Mouse (Mus musculus) heart, embryonic 15.5 days (tissue): ENCODE results near the gene Syngap1. TPM values are rescaled to one million over a fixed set of nuclear protein-coding genes. Genes with fewer than 3 reads are reported as not detected.
"Not testable (repeated sequence)": the region's sequence is repeated elsewhere in the genome, so short reads cannot be mapped to it uniquely, and the experiment has no call there.

ENCODE experiments used
- ATAC-seq: fragments of 200-750 bp; cut with Nextera tagmentation; replicated peaks from 2 replicates; pipeline ENCODE4 v1.8.0; 2017; ENCODE audit warnings: low read depth, moderate TSS enrichment; ENCODE audit not compliant: insufficient number of reproducible peaks, insufficient read depth, low FRiP score
- H3K27ac ChIP-seq: fragments of 300-500 bp; sonication (generic); 2 replicates; pipeline ENCODE4 v1.5.1; 2015; ENCODE audit warnings: mild to moderate bottlenecking, inconsistent platforms
- H3K27me3 ChIP-seq: fragments of 300-500 bp; sonication (generic); 2 replicates; pipeline ENCODE4 v1.6.1; 2015; ENCODE audit warnings: inconsistent platforms
- H3K36me3 ChIP-seq: fragments of 300-500 bp; sonication (generic); 2 replicates; pipeline ENCODE4 v1.6.1; 2015; ENCODE audit warnings: mild to moderate bottlenecking, inconsistent platforms
- H3K4me1 ChIP-seq: fragments of 300-500 bp; sonication (generic); replicated peaks from 2 replicates; pipeline ENCODE4 v1.6.1; 2015; ENCODE audit warnings: inconsistent platforms
- H3K4me2 ChIP-seq: fragments of 300-500 bp; sonication (generic); 2 replicates; pipeline ENCODE4 v1.6.1; 2015; ENCODE audit warnings: inconsistent platforms, mild to moderate bottlenecking, moderate library complexity
- H3K4me3 ChIP-seq: fragments of 300-500 bp; sonication (generic); 2 replicates; pipeline ENCODE4 v1.5.1; 2015; ENCODE audit warnings: mild to moderate bottlenecking, inconsistent platforms
- H3K9ac ChIP-seq: fragments of 300-500 bp; sonication (generic); 2 replicates; pipeline ENCODE4 v1.6.1; 2015; ENCODE audit warnings: mild to moderate bottlenecking, inconsistent platforms
- H3K9me3 ChIP-seq: fragments of 300-500 bp; sonication (generic); replicated peaks from 2 replicates; pipeline ENCODE4 v1.6.1; 2016; ENCODE audit warnings: inconsistent platforms
- WGBS: fragments of 180-500 bp; shearing (Covaris S2); methylation state at CpG from one replicate; pipeline ENCODE4 v1.1.7; 2015; ENCODE audit warnings: mixed read lengths; 5-methylcytosine and 5-hydroxymethylcytosine counted together
- polyA plus RNA-seq: library from polyadenylated mRNA; unstranded; fragments of >200 nt; fragmentation: Nextera tagmentation; extraction: Ambion mirVana; gene quantifications from 2 replicates; pipeline ENCODE4 v1.2.1, GENCODE M21; 2015

Gene Syngap1
- polyA plus RNA-seq, 1 experiment from 2014 or later = 0.60 TPM

DNA sequence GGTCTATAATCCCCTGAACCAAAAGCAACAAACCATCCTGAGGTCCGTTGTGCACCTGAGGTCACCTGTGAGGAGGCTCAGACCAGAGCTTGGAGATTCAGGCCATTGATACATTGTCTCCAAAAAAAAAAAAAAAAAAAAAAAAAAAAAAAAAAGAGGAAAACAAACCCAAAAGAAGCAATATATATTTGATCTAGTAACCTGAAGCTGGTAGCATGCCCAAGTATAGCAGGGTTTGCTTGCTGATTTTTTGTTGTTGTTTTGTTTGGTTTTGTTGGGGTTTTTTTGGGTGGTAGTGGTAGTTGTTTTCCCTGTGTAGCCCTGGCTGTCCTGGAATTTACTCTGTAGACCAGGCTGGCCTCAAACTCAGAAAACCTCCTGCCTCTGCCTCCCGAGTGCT lies 22.7 kb upstream of the Syngap1 start:
- ATAC-seq = no peak
- 62% methylated on average over 2 of the region's 2 CpGs for WGBS
- no peak overlapping the region for H3K9ac ChIP-seq

DNA sequence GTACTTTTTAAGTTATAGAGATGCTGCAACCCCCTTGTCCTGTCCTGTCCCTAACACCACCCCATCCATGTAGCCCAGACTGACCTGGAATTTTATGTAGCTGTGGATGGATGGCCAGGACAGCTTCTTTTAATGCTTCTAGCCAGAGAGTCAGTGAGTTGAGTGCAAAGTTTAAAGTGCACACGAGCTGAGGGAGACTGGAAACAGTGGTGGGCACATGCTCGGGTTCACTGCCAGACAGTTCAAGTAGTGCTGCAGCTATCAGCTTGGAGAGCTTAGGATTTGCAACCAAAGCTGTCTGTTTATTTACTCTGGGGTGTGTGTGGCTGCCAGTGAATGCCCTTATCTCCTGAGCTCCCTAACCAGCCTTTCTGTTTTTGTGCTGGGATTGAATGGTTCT lies 21.5 kb upstream of the Syngap1 start:
- WGBS = 46% methylated on average over 2 of the region's 2 CpGs
- not testable (repeated sequence) for H3K9me3 ChIP-seq, H3K4me2 ChIP-seq, H3K4me3 ChIP-seq, H3K27ac ChIP-seq, H3K27me3 ChIP-seq, ATAC-seq, H3K9ac ChIP-seq
- Histone ChIP-seq H3K36me3 (peaks cover 16% of the 10 kb centered on the region; the same call in 1 of the 2 replicates), H3K4me1 (peaks cover 14% of the 10 kb centered on the region)

More for the DNA sequence above, 22.7 kb upstream of the Syngap1 start:
- H3K36me3 ChIP-seq = peaks cover 11% of the 10 kb centered on the region; the same call in 1 of the 2 replicates
- H3K27ac ChIP-seq = no peak overlapping the region
- no peaks in the 10 kb centered on the region for H3K9me3 ChIP-seq
- H3K4me3 ChIP-seq = peak overlapping the region; percentile 67
- H3K27me3 ChIP-seq = no peaks in the 10 kb centered on the region
- peaks cover 14% of the 10 kb centered on the region for H3K4me1 ChIP-seq
- H3K4me2 ChIP-seq = peak overlapping the region; percentile 69

DNA sequence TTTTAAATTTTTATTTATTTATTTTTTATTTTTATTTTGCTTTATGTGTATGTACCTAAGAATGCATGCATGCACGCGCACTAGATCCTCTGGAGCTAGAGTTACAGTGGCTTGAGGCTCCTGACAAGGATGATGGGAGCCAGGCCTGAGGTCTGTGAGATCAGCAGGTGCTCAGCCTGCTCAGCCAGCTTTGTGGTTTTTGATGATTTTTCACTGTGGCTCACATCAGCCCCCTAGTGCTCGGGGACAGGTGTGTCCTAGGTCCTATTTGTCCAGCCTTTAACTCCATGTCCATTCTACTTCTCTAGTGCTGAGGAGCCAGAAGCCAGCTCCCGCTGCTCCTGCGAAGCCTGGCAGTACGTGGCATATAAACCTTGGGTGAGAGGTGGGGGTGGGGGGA lies 18.7 kb upstream of the Syngap1 start:
- not testable (repeated sequence) for ATAC-seq, H3K27ac ChIP-seq, H3K27me3 ChIP-seq, H3K4me2 ChIP-seq, H3K9ac ChIP-seq, H3K4me3 ChIP-seq, H3K9me3 ChIP-seq
- Histone ChIP-seq H3K36me3 (peaks cover 38% of the 10 kb centered on the region), H3K4me1 (peaks cover 14% of the 10 kb centered on the region)
- WGBS = 90% methylated on average over 6 of the region's 6 CpGs

DNA sequence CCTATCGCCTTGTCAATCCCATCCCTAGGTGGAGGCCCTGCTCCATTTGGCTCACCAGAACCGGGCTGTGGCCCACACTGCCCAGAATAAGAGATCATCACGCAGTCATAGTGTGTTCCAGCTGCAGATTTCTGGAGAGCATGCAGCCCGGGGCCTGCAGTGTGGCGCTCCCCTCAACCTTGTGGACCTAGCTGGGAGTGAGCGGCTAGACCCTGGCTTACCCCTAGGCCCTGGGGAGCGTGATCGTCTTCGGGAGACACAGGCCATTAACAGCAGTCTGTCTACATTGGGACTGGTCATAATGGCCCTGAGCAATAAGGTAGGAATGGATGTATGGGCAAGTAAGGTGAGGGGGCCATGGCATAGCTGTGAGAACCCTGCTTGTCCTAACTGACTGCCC lies 15.6 kb upstream of the Syngap1 start:
- not testable (repeated sequence) for H3K27ac ChIP-seq, H3K9ac ChIP-seq, H3K27me3 ChIP-seq, H3K9me3 ChIP-seq, H3K4me3 ChIP-seq, ATAC-seq, H3K4me1 ChIP-seq, H3K4me2 ChIP-seq
- peaks cover 58% of the 10 kb centered on the region for H3K36me3 ChIP-seq
- 93% methylated on average over 9 of the region's 9 CpGs for WGBS

DNA sequence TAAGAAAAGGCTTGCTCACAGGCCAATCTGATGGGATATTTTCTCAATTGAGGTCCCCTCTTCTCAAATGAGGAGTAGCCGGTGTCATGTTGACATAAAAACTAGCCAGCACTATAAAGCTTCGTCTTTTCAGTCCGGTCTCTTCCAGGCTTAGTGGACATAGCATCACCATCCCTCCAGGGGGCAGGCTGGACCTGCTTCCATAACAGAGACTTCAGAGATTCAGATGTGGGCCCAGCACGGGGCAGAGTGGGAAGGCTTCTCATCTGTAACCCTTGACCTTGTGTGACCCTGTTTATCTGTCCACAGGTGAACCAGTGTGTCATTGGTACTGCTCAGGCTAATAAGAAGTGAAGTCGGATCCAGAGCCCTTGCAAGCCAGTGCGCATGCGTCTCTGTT lies 9.3 kb upstream of the Syngap1 start:
- not testable (repeated sequence) for H3K27me3 ChIP-seq, H3K9me3 ChIP-seq, H3K4me2 ChIP-seq, H3K4me3 ChIP-seq, H3K27ac ChIP-seq, H3K9ac ChIP-seq, ATAC-seq
- 66% methylated on average over 7 of the region's 7 CpGs for WGBS
- Histone ChIP-seq H3K4me1 (peaks cover 20% of the 10 kb centered on the region), H3K36me3 (peaks cover 51% of the 10 kb centered on the region)

DNA sequence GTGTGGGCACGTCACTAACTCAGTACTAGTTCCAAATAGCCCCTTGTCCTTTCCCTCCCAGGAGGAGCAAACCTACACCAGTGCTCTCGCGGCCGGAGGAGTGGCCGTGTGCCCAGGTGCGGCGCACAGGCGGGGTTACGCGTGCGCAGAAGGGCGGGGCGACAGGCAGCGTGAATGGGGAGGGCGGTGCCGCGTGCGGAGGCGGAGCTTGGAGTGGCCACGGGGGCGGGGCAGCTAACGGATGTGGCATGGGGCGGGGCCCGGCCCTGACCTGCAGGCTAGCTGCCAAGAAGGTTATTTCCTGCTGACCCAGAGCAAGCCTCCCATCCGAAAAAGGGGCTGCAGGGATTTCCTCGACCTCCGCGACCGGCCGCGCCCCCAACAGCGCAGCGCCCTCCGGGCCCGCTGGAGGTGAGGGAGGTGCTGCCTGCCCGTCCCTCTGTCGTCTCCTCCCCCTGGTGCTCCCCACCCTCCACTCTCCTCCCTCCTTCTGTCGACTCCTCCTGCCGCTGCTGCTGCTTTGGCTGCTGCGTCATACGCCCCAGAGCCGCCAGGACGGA lies 8.1 kb upstream of the Syngap1 start, which contains the start of gene Phf1:
Phf1 (plus strand) TSS at position 214 of the 560 bp plus-strand sequence.
- Histone ChIP-seq H3K27ac (peak within 1 kb of the TSS; percentile 92), H3K4me1 (peaks cover 27% of the 10 kb centered on the region), H3K4me3 (peak within 1 kb of the TSS; percentile 71), H3K36me3 (peaks cover 51% of the 10 kb centered on the region), H3K4me2 (peak within 1 kb of the TSS; percentile 92), H3K9ac (peak within 1 kb of the TSS; percentile 82), H3K9me3 (no peaks in the 10 kb centered on the region), H3K27me3 (no peaks in the 10 kb centered on the region)
- ATAC-seq = peak; percentile 86
- 0% methylated on average over 42 of the region's 43 CpGs for WGBS

DNA sequence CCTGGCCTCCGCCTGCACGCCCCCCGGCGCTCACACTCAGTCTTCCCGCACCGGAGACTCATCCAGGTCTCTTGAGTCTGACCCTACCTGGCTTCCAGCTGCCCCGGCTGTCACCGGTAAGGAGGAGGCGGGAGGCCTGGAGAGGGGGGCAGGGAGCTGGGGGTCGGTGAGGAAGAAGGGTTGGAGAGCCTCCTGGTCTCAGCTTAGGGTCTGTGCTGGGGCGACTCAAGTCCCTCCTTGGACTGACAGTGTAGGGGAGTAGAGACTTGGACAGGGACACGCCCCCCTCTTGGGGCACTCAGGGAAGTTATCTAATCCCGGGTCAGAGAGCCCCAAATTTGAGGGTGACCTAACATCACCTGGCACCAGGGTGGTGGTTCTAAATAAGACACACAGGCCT lies 7.6 kb upstream of the Syngap1 start:
- Histone ChIP-seq H3K4me2 (peak overlapping the region; percentile 92), H3K27ac (peak overlapping the region; percentile 92), H3K4me3 (peak overlapping the region; percentile 71), H3K4me1 (peaks cover 32% of the 10 kb centered on the region), H3K9me3 (no peaks in the 10 kb centered on the region), H3K27me3 (no peaks in the 10 kb centered on the region), H3K36me3 (peaks cover 51% of the 10 kb centered on the region), H3K9ac (peak overlapping the region; percentile 82)
- ATAC-seq = peak; percentile 20
- 5% methylated on average over 13 of the region's 13 CpGs for WGBS

DNA sequence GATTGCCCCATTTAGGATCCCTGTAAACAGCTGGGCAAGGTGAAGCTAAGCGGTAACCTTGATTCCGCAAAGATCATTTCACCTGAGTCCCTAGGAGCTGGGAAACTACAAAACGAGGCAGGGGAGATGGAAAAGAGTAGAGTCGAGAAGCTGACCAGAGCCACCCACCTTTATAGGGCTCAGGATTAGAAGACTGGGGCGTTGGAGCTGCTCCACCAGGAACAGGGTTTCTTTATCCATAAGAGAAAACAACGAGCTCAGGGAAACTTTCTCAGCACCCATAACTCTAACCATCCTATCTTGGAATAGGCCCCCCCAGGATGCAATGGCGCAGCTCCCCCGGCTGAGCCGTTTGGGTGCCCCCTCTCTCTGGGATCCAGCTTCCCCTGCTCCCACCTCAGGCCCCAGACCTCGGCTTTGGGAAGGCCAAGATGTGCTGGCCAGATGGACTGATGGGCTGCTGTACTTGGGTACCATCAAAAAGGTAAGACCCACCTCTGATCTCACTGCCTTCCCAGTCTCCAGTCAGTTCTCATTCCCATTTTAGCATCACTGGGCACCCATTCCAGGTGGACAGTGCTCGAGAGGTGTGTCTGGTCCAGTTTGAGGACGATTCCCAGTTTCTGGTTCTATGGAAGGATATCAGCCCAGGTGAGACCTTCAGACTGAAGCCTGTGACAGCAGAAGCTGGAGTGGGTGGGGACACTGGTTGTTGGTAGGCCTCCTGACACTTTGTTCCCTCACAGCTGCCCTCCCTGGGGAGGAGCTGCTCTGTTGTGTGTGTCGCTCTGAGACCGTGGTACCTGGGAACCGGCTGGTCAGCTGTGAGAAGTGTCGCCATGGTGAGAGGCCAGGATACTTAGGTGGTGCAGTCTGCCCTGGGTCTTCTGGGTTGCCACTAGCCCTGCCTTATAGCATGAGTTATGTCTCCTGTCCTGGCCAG lies 6.9 kb upstream of the Syngap1 start:
- peak overlapping the region; percentile 92 for H3K4me2 ChIP-seq
- H3K4me3 ChIP-seq = peak overlapping the region; percentile 71
- peaks cover 45% of the 10 kb centered on the region for H3K36me3 ChIP-seq
- peak overlapping the region; percentile 82 for H3K9ac ChIP-seq
- no peak for ATAC-seq
- H3K27ac ChIP-seq = no peak overlapping the region
- H3K9me3 ChIP-seq = no peaks in the 10 kb centered on the region
- WGBS = 76% methylated on average over 16 of the region's 16 CpGs
- H3K4me1 ChIP-seq = peaks cover 37% of the 10 kb centered on the region
- H3K27me3 ChIP-seq = no peaks in the 10 kb centered on the region

DNA sequence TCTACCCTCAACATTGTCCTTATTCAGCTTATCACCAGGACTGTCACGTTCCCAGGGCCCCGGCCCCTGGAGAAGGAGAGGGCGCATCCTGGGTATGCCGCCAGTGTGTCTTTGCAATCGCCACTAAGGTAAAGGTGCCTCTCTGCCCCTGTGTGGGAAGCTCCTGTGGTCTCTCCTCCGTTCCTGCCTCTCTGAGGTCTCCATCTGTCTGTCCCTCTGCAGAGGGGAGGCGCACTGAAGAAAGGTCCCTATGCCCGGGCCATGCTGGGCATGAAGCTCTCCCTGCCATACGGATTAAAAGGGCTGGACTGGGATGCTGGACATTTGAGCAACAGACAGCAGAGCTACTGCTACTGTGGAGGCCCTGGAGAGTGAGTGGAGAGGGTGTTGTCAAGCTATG lies 6.0 kb upstream of the Syngap1 start:
- Histone ChIP-seq H3K27me3 (no peaks in the 10 kb centered on the region), H3K9ac (no peak overlapping the region), H3K36me3 (peaks cover 36% of the 10 kb centered on the region), H3K4me2 (no peak overlapping the region), H3K4me3 (no peak overlapping the region), H3K9me3 (no peaks in the 10 kb centered on the region), H3K4me1 (peaks cover 40% of the 10 kb centered on the region), H3K27ac (no peak overlapping the region)
- ATAC-seq = no peak
- 91% methylated on average over 9 of the region's 9 CpGs for WGBS

DNA sequence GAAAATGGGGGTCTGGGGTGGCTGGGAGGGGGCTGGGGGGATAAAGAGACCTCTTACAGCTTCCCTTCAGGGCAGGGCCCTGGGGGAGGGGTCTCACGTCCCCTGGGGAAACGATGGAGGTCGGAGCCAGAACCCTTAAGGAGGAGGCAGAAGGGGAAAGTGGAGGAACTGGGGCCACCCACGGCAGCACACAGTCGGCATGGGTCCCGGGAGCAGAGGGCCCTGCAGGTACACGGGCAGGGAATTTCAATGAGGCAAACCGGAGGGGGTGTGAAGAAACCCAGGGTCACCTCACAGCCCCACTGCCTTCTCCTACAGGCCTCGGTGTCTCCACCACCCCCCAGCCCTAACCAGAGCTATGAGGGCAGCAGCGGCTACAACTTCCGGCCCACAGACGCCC lies 4.6 kb upstream of the Syngap1 start:
- 75% methylated on average over 12 of the region's 12 CpGs for WGBS
- H3K9ac ChIP-seq = no peak overlapping the region
- no peak overlapping the region for H3K4me3 ChIP-seq
- peaks cover 31% of the 10 kb centered on the region for H3K36me3 ChIP-seq
- no peak for ATAC-seq
- no peak overlapping the region for H3K4me2 ChIP-seq
- no peaks in the 10 kb centered on the region for H3K27me3 ChIP-seq
- H3K4me1 ChIP-seq = peaks cover 52% of the 10 kb centered on the region
- no peaks in the 10 kb centered on the region for H3K9me3 ChIP-seq
- H3K27ac ChIP-seq = no peak overlapping the region

DNA sequence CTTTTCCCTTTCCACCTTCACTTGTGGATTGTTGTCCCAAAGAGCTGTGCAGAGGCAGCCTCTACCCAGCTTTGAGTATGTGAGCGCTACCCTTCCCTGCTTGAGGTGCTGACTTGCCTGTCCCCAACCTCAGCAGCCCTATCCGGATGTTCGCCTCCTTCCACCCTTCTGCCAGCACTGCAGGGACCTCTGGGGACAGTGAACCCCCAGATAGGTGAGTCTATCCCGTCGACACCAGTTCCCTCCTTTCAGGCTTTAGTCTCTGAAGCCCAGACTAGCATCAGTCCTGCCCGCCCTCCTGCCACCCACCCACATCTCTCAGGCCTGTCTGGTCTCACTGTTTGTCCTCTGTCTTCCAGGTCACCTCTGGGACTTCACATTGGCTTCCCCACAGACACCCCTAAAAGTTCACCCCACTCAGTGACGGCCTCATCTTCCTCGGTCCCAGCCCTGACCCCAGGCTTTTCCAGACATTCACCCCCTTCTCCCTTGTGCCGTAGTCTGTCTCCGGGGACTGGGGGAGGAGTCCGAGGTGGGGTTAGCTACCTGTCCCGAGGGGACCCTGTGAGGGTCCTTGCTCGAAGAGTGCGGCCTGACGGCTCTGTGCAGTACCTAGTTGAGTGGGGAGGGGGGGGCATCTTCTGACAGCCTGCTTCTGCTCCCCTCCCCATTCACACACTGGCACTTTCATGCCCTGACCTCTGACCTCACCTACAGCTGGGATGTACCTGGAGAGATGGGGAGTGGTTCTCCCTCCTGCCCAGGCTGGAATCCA lies 3.9 kb upstream of the Syngap1 start:
- H3K4me2 ChIP-seq = peak overlapping the region; percentile 89; the same call in 1 of the 2 replicates
- no peak overlapping the region for H3K27ac ChIP-seq
- no peak overlapping the region for H3K4me3 ChIP-seq
- ATAC-seq = no peak
- peaks cover 31% of the 10 kb centered on the region for H3K36me3 ChIP-seq
- no peak overlapping the region for H3K9ac ChIP-seq
- H3K4me1 ChIP-seq = peaks cover 56% of the 10 kb centered on the region
- no peaks in the 10 kb centered on the region for H3K27me3 ChIP-seq
- 83% methylated on average over 15 of the region's 15 CpGs for WGBS
- no peaks in the 10 kb centered on the region for H3K9me3 ChIP-seq
